Mouse (Mus musculus) liver, embryonic 14.5 days (tissue): ENCODE measurements around the gene Cyp20a1.

Source experiments
- CTCF ChIP-seq: IDR thresholded peaks from 2 replicates; pipeline ENCODE4 v1.5.1; 2016; ENCODE audit warnings: antibody characterized with exemption, low read depth, control low read depth
- EP300 ChIP-seq: IDR thresholded peaks from 2 replicates; pipeline ENCODE4 v1.6.1; 2016; ENCODE audit warnings: antibody characterized with exemption, low read depth

DNA sequence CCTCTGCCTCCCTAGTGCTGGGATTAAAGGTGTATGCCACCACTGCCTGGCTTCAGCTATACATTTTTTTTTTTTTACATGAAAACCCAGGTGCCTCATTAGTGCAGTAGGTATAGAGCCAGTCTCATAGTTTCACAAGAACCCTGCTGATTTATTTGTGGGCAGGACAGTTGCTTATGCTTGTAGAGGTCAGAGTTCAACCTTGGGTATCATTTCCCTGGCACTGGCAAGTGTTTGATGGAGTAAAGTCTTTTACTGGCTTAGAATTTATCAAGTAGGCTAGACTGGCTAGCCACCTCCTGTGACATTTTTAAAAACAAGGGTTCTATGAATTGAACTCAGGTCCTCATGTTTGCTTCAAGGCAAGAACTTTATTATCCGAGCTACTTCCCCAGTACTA lies 49.2 kb upstream of the Cyp20a1 start:
- TF ChIP-seq EP300 (no peak), CTCF (no peak)
